Mouse (Mus musculus) kidney, adult 10 weeks (tissue): ENCODE results near the gene Pafah2. TPM values are rescaled to one million over a fixed set of nuclear protein-coding genes. Genes with fewer than 3 reads are reported as not detected.

Source experiments
- polyA plus RNA-seq: library from polyadenylated mRNA; stranded (reverse); fragments of 350-450 nt; fragmentation: Illumina TruSeq; extraction: RNeasy Lipid Tissue Mini Kit (QIAGEN cat#74804); gene quantifications from one replicate; pipeline ENCODE4 v1.2.3, GENCODE M21; 2014; ENCODE audit warnings: low read depth, low replicate concordance

Gene Pafah2
- polyA plus RNA-seq, result 47.8 TPM

DNA sequence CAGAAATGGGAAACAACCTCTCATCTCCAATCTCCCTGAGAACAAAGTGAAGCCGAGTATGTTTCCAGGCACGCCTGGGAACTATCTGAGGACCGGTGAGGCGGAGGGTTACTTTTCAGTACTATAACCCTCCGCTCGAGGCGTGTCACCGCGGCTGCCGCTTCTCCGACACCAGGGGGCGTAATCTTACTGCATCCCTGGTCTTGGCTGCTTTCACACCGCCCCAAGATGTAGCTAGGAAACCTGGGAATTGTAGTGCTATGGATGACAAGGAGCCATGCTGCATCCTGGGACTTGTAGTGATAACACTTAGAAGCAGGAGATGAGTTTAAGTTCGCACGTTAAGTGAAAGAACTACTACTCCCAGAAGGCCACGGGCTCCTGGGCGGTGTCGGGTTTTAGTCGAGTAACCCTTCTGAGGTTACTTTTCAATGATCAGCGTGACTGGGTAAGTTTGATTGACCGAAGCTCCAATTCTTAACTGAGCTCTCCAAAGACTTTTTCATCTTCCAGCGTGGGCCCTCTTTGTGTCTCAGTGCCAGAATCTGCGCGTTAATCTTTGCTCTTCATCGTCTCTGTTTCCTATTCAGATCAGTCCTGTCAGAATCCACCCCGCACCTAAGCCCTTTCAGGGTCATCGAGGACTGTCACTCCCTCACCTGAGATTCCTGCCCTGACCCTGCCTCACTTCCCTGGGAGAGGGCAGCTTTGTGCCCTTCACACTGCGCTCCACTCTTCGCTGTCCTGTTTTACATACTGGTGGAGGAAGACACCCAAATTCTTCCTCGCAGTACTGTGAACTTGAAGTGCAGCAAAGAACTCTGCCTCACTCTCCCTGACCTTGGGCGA is at the start of gene Pafah2:
TSS of gene Pafah2 (plus strand) at position 344 of the 849 bp plus-strand sequence.

DNA sequence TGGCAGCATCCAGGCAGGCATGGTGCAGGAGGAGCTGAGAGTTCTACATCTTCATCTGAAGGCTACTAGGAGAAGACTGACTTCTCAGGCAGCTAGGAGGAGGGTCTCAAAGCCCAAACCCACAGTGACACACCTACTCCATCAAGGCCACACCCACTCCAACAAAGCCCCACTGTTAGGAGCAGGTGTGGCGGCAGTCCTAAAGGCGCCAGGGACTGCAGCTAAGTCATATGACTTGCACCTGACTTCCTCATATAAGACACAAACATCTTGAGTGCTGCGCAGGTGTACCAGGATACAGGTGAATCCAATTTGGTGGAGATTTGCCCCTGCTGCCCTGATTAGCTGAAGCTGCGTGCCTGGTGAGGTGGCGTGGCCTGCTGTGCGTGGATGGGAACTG is 12.4 kb upstream of the Pafah2 start, which contains the start of gene Extl1:
TSS of gene Extl1 (minus strand) at position 101 of the 400 bp plus-strand sequence.

DNA sequence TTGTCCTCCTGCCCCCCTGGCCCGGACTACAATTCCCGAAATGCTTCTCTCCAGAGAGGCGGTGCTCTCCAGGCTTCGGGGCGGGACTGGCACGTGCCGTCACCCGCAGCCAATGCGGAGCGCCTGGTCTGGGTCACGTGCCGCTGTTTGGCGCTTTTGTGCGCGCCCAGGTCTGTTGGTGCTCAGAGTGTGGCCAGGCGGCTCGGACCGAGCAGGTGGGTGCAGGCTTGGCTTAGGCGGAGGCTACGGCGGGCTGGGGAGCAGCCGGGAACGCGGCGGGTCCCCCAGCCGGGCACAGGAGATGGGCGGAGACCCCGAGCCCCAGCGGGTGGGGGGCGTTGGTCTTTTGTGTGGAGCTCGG is 72.1 kb downstream of the Pafah2 start, which contains the start of gene Stmn1:
TSS of gene Stmn1 (plus strand) at position 106 of the 361 bp plus-strand sequence.

Other genes starting within 250 kb of the Pafah2 start
- 9.9 TPM for gene Cep85, start 209.2 kb upstream of the Pafah2 start, polyA plus RNA-seq
- gene Gm7534, start 193.3 kb upstream of the Pafah2 start, polyA plus RNA-seq, result not detected
- not detected for gene Catsper4, start 168.9 kb upstream of the Pafah2 start, polyA plus RNA-seq
- 0.65 TPM for gene Cnksr1, start 157.9 kb upstream of the Pafah2 start, polyA plus RNA-seq
- not detected for gene E130218I03Rik, start 152.7 kb upstream of the Pafah2 start, polyA plus RNA-seq
- not detected for gene Zfp593, start 150.7 kb upstream of the Pafah2 start, polyA plus RNA-seq
- gene Gm30191, start 149.4 kb upstream of the Pafah2 start, polyA plus RNA-seq, result not detected
- not detected for gene Grrp1, start 142.2 kb upstream of the Pafah2 start, polyA plus RNA-seq
- gene Pdik1l, start 108.4 kb upstream of the Pafah2 start, polyA plus RNA-seq, result 16.7 TPM
- gene Trim63, start 81.2 kb upstream of the Pafah2 start, polyA plus RNA-seq, result 6.7 TPM
- gene Slc30a2, start 53.1 kb upstream of the Pafah2 start, polyA plus RNA-seq, result 9.1 TPM
- 0.08 TPM for gene Extl1, start 12.5 kb upstream of the Pafah2 start, polyA plus RNA-seq
- gene Stmn1, start 72.0 kb downstream of the Pafah2 start, polyA plus RNA-seq, result 55.3 TPM
- 7.0 TPM for gene Paqr7, start 100.4 kb downstream of the Pafah2 start, polyA plus RNA-seq
- gene Aunip, start 114.7 kb downstream of the Pafah2 start, polyA plus RNA-seq, result not detected
- gene Mtfr1l, start 139.1 kb downstream of the Pafah2 start, polyA plus RNA-seq, result 44.9 TPM
- 0.61 TPM for gene Selenon, start 155.8 kb downstream of the Pafah2 start, polyA plus RNA-seq